Mouse (Mus musculus): Measurements from ENCODE around the gene Ccdc158.

Ccdc158 gene

DNA sequence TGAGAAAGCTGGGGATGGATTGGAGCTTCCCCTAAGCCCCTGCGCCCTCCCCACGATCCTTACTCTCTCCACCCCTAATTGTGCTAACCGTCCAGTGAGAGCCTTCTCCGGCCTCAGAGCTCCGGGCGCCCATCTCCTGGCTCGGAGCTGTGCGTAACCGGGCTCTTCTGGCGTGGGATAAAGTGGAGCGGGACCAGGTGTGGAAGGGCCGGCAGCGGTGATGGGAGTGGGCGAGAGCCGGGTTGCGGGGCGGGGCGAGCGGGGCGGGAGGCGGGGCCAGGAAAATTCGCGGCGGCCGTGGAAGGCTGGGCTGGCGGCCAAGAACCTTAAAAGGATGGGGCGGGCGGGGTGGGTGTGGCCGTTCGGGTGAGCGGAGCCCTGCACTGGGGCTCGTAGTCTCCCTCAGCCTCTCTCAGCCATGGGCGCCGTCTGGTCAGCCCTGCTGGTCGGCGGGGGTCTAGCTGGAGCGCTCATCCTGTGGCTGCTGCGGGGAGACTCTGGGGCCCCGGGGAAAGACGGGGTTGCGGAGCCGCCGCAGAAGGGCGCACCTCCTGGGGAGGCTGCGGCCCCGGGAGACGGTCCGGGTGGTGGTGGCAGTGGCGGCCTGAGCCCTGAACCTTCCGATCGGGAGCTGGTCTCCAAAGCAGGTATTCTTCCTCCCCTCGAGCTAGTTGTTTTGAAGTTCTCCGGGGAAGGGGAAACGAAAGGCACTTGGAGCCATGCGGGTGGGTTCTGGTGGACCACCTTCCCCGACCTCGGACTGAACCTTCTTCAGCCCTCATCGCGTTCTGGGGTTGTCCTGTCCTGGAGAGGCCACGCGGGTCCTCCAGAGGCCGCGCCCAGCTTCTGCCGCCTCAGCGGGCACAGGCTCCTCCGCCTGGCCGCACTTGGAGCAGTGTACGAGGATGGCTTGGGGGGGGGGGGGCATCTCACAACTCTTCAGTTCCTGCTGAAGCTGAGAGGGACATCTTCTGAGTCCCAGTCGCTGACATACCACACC is 72.1 kb downstream of the Ccdc158 start, which contains the start of gene Stbd1:
Gene Stbd1 (plus strand): TSS at position 351 of the 1,000 bp plus-strand sequence.
- peak; percentile 85 for DNase-seq (ENCODE audit: extremely low spot score, low spot score)

GRCm38 (mm10) chr5:92599030-92599429 is 76.0 kb downstream of the Ccdc158 start:
- DNase-seq (ENCODE audit: extremely low spot score, low spot score): no peak

DNA sequence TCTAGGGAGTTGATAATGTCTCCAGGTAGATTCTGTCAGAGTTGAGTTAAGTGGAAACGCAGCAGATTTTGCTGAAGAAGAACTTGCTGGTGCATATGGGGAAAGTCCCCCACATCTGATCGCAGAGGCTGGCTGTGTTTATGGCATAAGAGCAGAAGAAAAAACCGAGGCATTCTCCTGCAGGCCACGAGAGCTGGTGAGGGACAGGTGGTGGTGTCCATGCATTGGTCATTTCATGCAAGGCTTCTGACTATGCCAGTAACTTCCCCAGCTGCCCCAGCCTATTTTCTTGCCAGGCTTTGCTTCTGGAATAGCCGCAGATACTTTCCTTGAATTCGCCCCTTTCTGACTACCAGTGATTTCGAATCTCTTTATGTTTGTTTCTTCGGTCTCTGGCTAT is 78.2 kb downstream of the Ccdc158 start:
- DNase-seq (ENCODE audit: extremely low spot score, low spot score): no peak

DNA sequence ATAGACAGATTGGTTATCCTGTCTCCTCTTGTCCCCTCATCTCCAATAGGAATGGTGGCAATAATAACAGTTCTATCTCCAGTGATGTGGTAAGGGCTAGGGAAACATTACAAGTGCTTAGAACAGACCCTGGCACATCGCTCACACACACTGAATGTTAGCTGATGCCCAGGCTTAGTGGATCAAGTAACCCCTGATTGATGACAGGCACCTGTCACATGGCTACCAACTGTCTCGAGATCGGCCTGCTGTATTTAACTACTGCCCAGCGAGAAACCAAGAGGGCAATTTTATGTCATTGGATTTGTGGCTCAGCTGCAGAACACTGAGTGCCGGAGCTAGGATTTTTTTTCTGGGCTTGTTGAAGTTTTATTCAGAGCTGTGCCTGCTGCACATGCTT is 80.0 kb downstream of the Ccdc158 start:
- no peak for DNase-seq (ENCODE audit: extremely low spot score, low spot score)

GRCm38 (mm10) chr5:92585932-92586331 is 89.1 kb downstream of the Ccdc158 start:
- no peak for DNase-seq (ENCODE audit: extremely low spot score, low spot score)

DNA sequence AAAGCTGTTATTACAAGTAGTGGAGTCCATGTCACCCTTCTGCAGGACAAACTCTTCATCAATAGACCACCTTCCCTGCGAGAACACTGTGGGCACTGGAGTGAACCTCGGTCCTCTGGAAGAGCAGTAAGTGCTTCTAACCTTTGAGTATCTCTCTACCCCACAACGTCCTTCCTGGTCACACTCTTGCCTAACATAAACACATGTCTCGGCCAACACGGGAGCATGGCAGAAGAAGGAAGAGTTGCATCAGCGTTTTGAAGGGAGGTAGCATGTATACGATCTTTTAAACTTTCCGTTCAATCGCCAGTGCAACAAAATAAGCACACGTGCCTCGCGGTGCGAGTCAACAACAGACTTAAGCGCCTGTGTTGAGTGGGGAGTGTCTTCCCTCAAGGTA is 95.5 kb downstream of the Ccdc158 start:
- DNase-seq (ENCODE audit: extremely low spot score, low spot score): no peak

- DNase-seq (ENCODE audit: extremely low spot score, low spot score): no peak
Measured at GRCm38 (mm10) chr5:92571232-92571631, 103.8 kb downstream of the Ccdc158 start.

DNA sequence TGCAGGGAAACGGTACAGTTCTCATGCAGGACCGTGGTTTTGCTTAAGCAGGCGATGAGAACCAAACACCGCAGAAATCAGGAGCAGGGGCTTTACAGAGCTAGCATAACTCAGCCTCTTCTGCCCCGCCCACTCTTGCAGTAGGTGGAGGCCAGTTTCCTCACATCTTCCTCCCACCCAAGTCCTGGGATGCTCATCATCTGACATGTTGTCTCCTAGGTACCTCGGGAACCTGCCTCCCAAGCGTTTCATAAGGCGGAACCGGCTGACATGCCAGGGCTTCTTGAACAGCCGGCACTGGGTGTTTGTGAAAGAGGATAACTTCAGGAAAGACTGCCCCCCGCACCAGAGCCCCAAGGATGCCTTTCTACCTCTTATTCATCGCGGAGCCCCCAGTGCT is 113.1 kb downstream of the Ccdc158 start:
- no peak for DNase-seq (ENCODE audit: extremely low spot score, low spot score)

- no peak for DNase-seq (ENCODE audit: extremely low spot score, low spot score)
Measured at GRCm38 (mm10) chr5:92560201-92560600, 114.9 kb downstream of the Ccdc158 start.

All from neural tube, embryonic 10.5 days (tissue).